7 mouse cellular contexts compared by ENCODE assay signal in the genomic region with DNA sequence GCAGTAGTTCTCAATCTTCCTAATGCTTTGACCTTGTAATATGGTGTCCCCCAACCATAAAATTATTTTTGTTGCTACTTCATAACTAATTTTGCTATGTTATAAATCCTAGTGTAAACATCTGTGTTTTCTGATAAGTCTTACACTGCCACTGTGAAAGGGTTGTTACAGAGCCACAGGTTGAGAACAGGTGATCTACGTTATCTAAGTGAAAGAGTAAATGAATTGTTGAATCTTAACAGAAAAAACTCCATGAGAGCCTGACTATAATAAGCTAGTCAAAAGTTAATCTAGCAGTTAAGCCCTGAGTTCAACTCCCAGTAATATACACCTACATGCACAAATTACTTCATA. TPM values are rescaled to one million over a fixed set of nuclear protein-coding genes. Genes with fewer than 3 reads are reported as not detected.
A peak's percentile ranks its signal among the peaks of the same experiment; 100 is the strongest.
DNase-seq lines count a peak whose midpoint lies in the region; ATAC-seq and TF ChIP-seq lines count a peak whose summit lies in the region.

No protein-coding gene starts in this region.

- no peak for DNase-seq in lung, adult 2 months
- no peak for DNase-seq in hindbrain, embryonic 10.5 days (ENCODE audit: low spot score)
- no peak for DNase-seq in limb, embryonic 14.5 days (ENCODE audit: low spot score)
- no peak for DNase-seq in layer of hippocampus, adult 18-20 months (ENCODE audit: low spot score in 2 of 2)
- no peak for DNase-seq in cerebellum, adult 18-20 months

- no peaks in the 10 kb centered on the region for H3K36me3 ChIP-seq in lung, embryonic 16.5 days (ENCODE audit: control insufficient read depth, insufficient read depth, low read length)
- H3K36me3 ChIP-seq in hindbrain, embryonic 10.5 days, result no peaks in the 10 kb centered on the region
- H3K36me3 ChIP-seq in limb, embryonic 14.5 days (ENCODE audit: control insufficient read depth, insufficient read depth, low read length), result no peaks in the 10 kb centered on the region
- no peaks in the 10 kb centered on the region for H3K36me3 ChIP-seq in stomach, embryonic 14.5 days (ENCODE audit: control insufficient read depth, insufficient read depth, low read length)

- no peak overlapping the region for H3K27ac ChIP-seq in lung, embryonic 16.5 days (ENCODE audit: low read length)
- peak overlapping the region; percentile 96; the same call in 1 of the 2 replicates for H3K27ac ChIP-seq in hindbrain, embryonic 10.5 days
- no peak overlapping the region for H3K27ac ChIP-seq in limb, embryonic 14.5 days (replicated peaks; ENCODE audit: low read depth, low read length)
- no peak overlapping the region; the same call in 1 of the 2 replicates for H3K27ac ChIP-seq in stomach, embryonic 14.5 days (ENCODE audit: low read length)

- H3K4me1 ChIP-seq in lung, embryonic 16.5 days (replicated peaks; ENCODE audit: control insufficient read depth, insufficient read depth, low read length), result peaks cover 14% of the 10 kb centered on the region
- peaks cover 13% of the 10 kb centered on the region for H3K4me1 ChIP-seq in lung, adult 2 months (ENCODE audit: control insufficient read depth, insufficient read depth, low read length)
- peaks cover 25% of the 10 kb centered on the region for H3K4me1 ChIP-seq in hindbrain, embryonic 10.5 days (replicated peaks)
- peaks cover 9% of the 10 kb centered on the region; the same call in 1 of the 2 replicates for H3K4me1 ChIP-seq in limb, embryonic 14.5 days (ENCODE audit: control insufficient read depth, insufficient read depth, low read length)
- 0 out of 2 replicates have a peak, but pooled peaks cover 9% of the 10 kb centered on the region for H3K4me1 ChIP-seq in stomach, embryonic 14.5 days (ENCODE audit: control insufficient read depth, insufficient read depth, low read length)

- H3K27me3 ChIP-seq in lung, embryonic 16.5 days (ENCODE audit: control insufficient read depth, insufficient read depth, low read depth, low read length), result no peaks in the 10 kb centered on the region
- H3K27me3 ChIP-seq in hindbrain, embryonic 10.5 days (ENCODE audit: insufficient read depth, poor library complexity, severe bottlenecking), result no peaks in the 10 kb centered on the region
- H3K27me3 ChIP-seq in limb, embryonic 14.5 days (ENCODE audit: control insufficient read depth, insufficient read depth, low read length), result no peaks in the 10 kb centered on the region
- H3K27me3 ChIP-seq in stomach, embryonic 14.5 days (ENCODE audit: control insufficient read depth, insufficient read depth, low read length), result no peaks in the 10 kb centered on the region

- H3K4me3 ChIP-seq in lung, embryonic 16.5 days (ENCODE audit: low read length), result no peak overlapping the region
- H3K4me3 ChIP-seq in lung, adult 2 months (replicated peaks; ENCODE audit: extremely low read depth, low read depth, low read length), result no peak overlapping the region
- peak overlapping the region; percentile 70 for H3K4me3 ChIP-seq in hindbrain, embryonic 10.5 days
- H3K4me3 ChIP-seq in limb, embryonic 14.5 days (replicated peaks; ENCODE audit: low read length), result no peak overlapping the region
- no peak overlapping the region for H3K4me3 ChIP-seq in stomach, embryonic 14.5 days (ENCODE audit: low read depth, low read length)

- no peak for TF ChIP-seq CTCF in lung, adult 2 months (IDR thresholded peaks at IDR 0.05; ENCODE audit: insufficient read depth, low read length)

- H3K9me3 ChIP-seq in lung, embryonic 16.5 days (ENCODE audit: control insufficient read depth, low read length), result no peaks in the 10 kb centered on the region
- H3K9me3 ChIP-seq in hindbrain, embryonic 10.5 days, result no peaks in the 10 kb centered on the region
- H3K9me3 ChIP-seq in limb, embryonic 14.5 days (ENCODE audit: control insufficient read depth, low read length), result no peaks in the 10 kb centered on the region
- no peaks in the 10 kb centered on the region for H3K9me3 ChIP-seq in stomach, embryonic 14.5 days (ENCODE audit: control insufficient read depth, low read depth, low read length)

- H3K4me2 ChIP-seq in lung, embryonic 16.5 days (ENCODE audit: low read depth, low read length), result no peak overlapping the region
- H3K4me2 ChIP-seq in limb, embryonic 14.5 days (replicated peaks; ENCODE audit: low read depth, low read length, severe bottlenecking), result no peak overlapping the region
- H3K4me2 ChIP-seq in stomach, embryonic 14.5 days (replicated peaks; ENCODE audit: low read depth, low read length), result no peak overlapping the region

- 21% methylated on average over 1 of the region's 1 CpGs for WGBS in lung, embryonic 16.5 days
- WGBS in lung, adult 2 months, result 38% methylated on average over 1 of the region's 1 CpGs
- 41% methylated on average over 1 of the region's 1 CpGs for WGBS in hindbrain, embryonic 10.5 days
- WGBS in limb, embryonic 14.5 days, result 60% methylated on average over 1 of the region's 1 CpGs
- whole genome bisulfite sequencing in stomach, embryonic 14.5 days, result 44% methylated on average over 1 of the region's 1 CpGs

- peak; percentile 29; the same call in 1 of the 2 replicates for ATAC-seq in lung, embryonic 16.5 days (ENCODE audit: low read depth)
- ATAC-seq in limb, embryonic 14.5 days (ENCODE audit: low FRiP score, low read depth), result peak; percentile 8; the same call in 1 of the 2 replicates
- 0 out of 2 replicates have a peak, but pooled peaks have one; percentile 14 for ATAC-seq in stomach, embryonic 14.5 days (ENCODE audit: insufficient number of reproducible peaks, insufficient read depth, low FRiP score, low read depth)

- no peak overlapping the region for H3K9ac ChIP-seq in lung, embryonic 16.5 days (ENCODE audit: low read length)
- H3K9ac ChIP-seq in limb, embryonic 14.5 days (ENCODE audit: low read depth, low read length, severe bottlenecking), result no peak overlapping the region
- H3K9ac ChIP-seq in stomach, embryonic 14.5 days (replicated peaks; ENCODE audit: low read depth, low read length), result no peak overlapping the region

- no peak for TF ChIP-seq POLR2A in lung, adult 2 months (IDR thresholded peaks at IDR 0.05; ENCODE audit: borderline replicate concordance, extremely low read depth, low read depth, low read length)
- TF ChIP-seq POLR2A in limb, embryonic 14.5 days (IDR thresholded peaks at IDR 0.05; ENCODE audit: borderline replicate concordance, extremely low read depth, insufficient read depth, insufficient read length), result no peak

RNA-seq across cellular contexts. Expression of gene Cradd, which starts 0.3 kb away (rescaled TPM):
- 12.0 and 12.7 TPM in 2 replicates for polyA plus RNA-seq in lung, embryonic 16.5 days (2015; fragmentation: Nextera tagmentation; extraction: Ambion mirVana)
- polyA plus RNA-seq in lung, adult 2 months (2012; rRNA removed), result 21.0 and 21.8 TPM in 2 replicates
- 10.9 and 13.3 TPM in 2 replicates for polyA plus RNA-seq in hindbrain, embryonic 10.5 days (2016; fragmentation: Nextera tagmentation; extraction: Ambion mirVana)
- polyA plus RNA-seq in limb, embryonic 14.5 days (2012; rRNA removed), result 8.1 and 9.8 TPM in 2 replicates
- polyA plus RNA-seq in limb, embryonic 14.5 days (2014; fragmentation: Nextera tagmentation; extraction: Ambion mirVana), result 10.4 and 11.7 TPM in 2 replicates
- 13.0 and 15.4 TPM in 2 replicates for polyA plus RNA-seq in stomach, embryonic 14.5 days (2014; fragmentation: Nextera tagmentation; extraction: Ambion mirVana)
- total RNA-seq in layer of hippocampus, adult 18-20 months (2021), result 1 to 10 TPM; 5.7 to 6.7 TPM
